Mouse (Mus musculus) heart, embryonic 12.5 days (tissue): ENCODE measurements around the gene Bmx. TPM values are rescaled to one million over a fixed set of nuclear protein-coding genes. Genes with fewer than 3 reads are reported as not detected.

Source experiments
- ATAC-seq: fragments of 200-750 bp; cut with Nextera tagmentation; 2 replicates; pipeline ENCODE4 v1.8.0; 2017; ENCODE audit warnings: moderate TSS enrichment, moderate library complexity; ENCODE audit not compliant: insufficient number of reproducible peaks, low FRiP score
- H3K27ac ChIP-seq: fragments of 300-500 bp; sonication (generic); 2 replicates; pipeline ENCODE4 v1.5.1; 2016; ENCODE audit warnings: mild to moderate bottlenecking, moderate library complexity; ENCODE audit not compliant: poor library complexity, severe bottlenecking
- H3K27me3 ChIP-seq: fragments of 300-500 bp; sonication (generic); replicated peaks from 2 replicates; pipeline ENCODE4 v1.6.1; 2016; ENCODE audit warnings: mild to moderate bottlenecking, moderate library complexity
- H3K36me3 ChIP-seq: fragments of 300-500 bp; sonication (generic); 2 replicates; pipeline ENCODE4 v1.6.1; 2016; ENCODE audit warnings: mild to moderate bottlenecking, moderate library complexity
- H3K4me1 ChIP-seq: fragments of 300-500 bp; sonication (generic); replicated peaks from 2 replicates; pipeline ENCODE4 v1.6.1; 2016; ENCODE audit warnings: mild to moderate bottlenecking
- H3K4me2 ChIP-seq: fragments of 300-500 bp; sonication (generic); 2 replicates; pipeline ENCODE4 v1.6.1; 2016; ENCODE audit warnings: mild to moderate bottlenecking, moderate library complexity
- H3K4me3 ChIP-seq: fragments of 300-500 bp; sonication (generic); 2 replicates; pipeline ENCODE4 v1.5.1; 2016; ENCODE audit warnings: mild to moderate bottlenecking
- H3K9ac ChIP-seq: fragments of 300-500 bp; sonication (generic); 2 replicates; pipeline ENCODE4 v1.6.1; 2016; ENCODE audit warnings: mild to moderate bottlenecking, moderate library complexity
- H3K9me3 ChIP-seq: fragments of 300-500 bp; sonication (generic); replicated peaks from 2 replicates; pipeline ENCODE4 v1.6.1; 2016; ENCODE audit warnings: mild to moderate bottlenecking, moderate library complexity
- WGBS: fragments of 180-500 bp; shearing (Covaris S2); methylation state at CpG from one replicate; pipeline ENCODE4 v1.1.7; 2016; 5-methylcytosine and 5-hydroxymethylcytosine counted together
- polyA plus RNA-seq: library from polyadenylated mRNA; unstranded; fragments of >200 nt; fragmentation: Nextera tagmentation; extraction: Ambion mirVana; gene quantifications from 2 replicates; pipeline ENCODE4 v1.2.1, GENCODE M21; 2016

Gene Bmx
- polyA plus RNA-seq, 1 experiment from 2014 or later, result 8.7 TPM

DNA sequence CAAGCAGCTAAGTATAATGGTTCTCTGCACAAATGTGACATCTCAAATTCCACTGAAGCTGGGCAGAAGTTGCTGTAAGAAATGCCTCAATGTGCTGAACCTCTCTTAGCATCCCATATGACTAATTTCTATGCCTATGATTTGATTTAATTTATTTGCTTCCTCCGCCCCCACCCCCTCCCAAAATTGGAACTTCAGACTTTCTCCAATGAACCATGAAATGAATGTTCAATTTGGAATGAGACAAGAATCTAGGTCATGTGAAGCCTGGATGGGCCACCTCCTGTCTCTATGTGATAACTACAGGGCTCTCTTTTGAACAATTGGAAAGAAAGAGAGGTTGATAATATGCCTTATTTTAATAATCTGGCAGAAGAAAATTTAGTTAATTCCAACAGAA lies 82.7 kb downstream of the Bmx start:
- H3K9ac ChIP-seq, result no peak overlapping the region

DNA sequence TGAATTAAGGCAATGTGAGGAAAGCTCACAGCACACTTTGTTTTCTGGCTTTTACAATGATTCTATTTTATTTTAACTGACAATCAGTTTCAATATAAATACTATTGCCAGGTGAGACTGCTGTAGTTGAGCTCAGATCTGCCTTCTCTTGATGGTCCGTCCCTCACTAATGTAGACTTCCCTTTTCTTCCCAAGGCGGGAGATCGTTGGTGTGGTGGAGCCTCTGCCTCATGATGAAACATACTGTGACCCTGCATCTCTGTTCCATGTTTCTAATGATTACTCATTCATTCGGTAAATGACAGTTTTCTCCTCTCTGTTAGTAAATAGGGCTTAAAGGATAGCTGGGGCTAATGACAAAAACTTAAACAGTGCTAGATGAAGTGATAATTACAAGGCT lies 84.1 kb downstream of the Bmx start:
- Histone ChIP-seq H3K4me3 (no peak overlapping the region), H3K27ac (no peak overlapping the region), H3K9me3 (no peaks in the 10 kb centered on the region), H3K9ac (no peak overlapping the region), H3K4me2 (no peak overlapping the region), H3K36me3 (no peaks in the 10 kb centered on the region), H3K4me1 (no peaks in the 10 kb centered on the region), H3K27me3 (no peaks in the 10 kb centered on the region)
- ATAC-seq, result no peak
- WGBS, result 76% methylated on average over 4 of the region's 4 CpGs

More for the DNA sequence above, 82.7 kb downstream of the Bmx start:
- H3K9me3 ChIP-seq, result no peaks in the 10 kb centered on the region
- WGBS, result 88% methylated on average over 1 of the region's 1 CpGs
- no peak for ATAC-seq
- H3K27ac ChIP-seq, result no peak overlapping the region
- H3K4me2 ChIP-seq, result no peak overlapping the region
- H3K27me3 ChIP-seq, result no peaks in the 10 kb centered on the region
- no peak overlapping the region for H3K4me3 ChIP-seq
- no peaks in the 10 kb centered on the region for H3K4me1 ChIP-seq
- no peaks in the 10 kb centered on the region for H3K36me3 ChIP-seq

DNA sequence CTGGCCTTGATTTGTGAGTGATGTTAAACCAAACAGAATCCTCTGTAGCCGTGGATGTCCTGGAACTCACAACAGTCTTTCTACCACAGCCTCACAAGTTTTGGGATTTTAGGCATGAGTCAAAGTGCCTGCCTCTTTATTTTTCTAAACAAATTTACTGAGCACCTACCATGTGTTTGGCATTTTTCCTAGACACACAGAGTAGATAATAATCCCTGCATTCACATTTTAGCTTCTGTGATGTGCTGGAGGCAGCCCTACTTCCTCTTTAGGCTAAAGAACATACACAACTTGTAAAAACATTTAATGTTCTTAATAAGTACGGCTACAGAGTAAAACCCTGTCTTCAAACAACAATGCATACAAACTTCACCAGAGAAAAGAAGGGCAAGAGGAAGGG lies 87.0 kb downstream of the Bmx start:
- H3K4me3 ChIP-seq, result no peak overlapping the region

DNA sequence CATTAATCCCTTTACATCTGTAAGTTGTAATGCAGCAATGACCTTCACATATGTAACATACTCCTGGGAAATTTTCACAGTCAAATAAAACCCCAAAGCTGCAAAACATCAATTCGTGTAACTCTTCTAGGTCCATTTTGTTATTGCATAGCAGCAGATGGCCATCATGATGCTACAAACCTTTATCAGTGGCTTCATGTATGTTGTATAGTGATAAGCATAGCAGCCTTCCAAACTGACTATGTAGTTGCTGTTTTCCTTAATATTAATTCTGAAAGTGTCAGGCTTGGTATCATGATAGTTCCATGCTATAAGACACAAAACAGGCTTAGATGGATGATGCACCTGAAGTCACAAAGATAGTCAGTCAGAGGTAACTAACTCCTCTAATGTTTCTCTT lies 93.3 kb downstream of the Bmx start:
- no peaks in the 10 kb centered on the region for H3K9me3 ChIP-seq
- H3K4me3 ChIP-seq, result no peak overlapping the region
- WGBS, result 60% methylated on average over 1 of the region's 1 CpGs
- no peak for ATAC-seq
- H3K4me2 ChIP-seq, result no peak overlapping the region
- no peak overlapping the region for H3K9ac ChIP-seq
- no peak overlapping the region for H3K27ac ChIP-seq
- H3K27me3 ChIP-seq, result no peaks in the 10 kb centered on the region
- H3K4me1 ChIP-seq, result no peaks in the 10 kb centered on the region
- no peaks in the 10 kb centered on the region for H3K36me3 ChIP-seq

More for the DNA sequence above, 87.0 kb downstream of the Bmx start:
- Histone ChIP-seq H3K4me1 (no peaks in the 10 kb centered on the region), H3K9ac (no peak overlapping the region), H3K9me3 (no peaks in the 10 kb centered on the region), H3K27ac (no peak overlapping the region), H3K4me2 (no peak overlapping the region), H3K36me3 (no peaks in the 10 kb centered on the region), H3K27me3 (no peaks in the 10 kb centered on the region)
- 67% methylated on average over 2 of the region's 2 CpGs for WGBS
- ATAC-seq, result no peak

DNA sequence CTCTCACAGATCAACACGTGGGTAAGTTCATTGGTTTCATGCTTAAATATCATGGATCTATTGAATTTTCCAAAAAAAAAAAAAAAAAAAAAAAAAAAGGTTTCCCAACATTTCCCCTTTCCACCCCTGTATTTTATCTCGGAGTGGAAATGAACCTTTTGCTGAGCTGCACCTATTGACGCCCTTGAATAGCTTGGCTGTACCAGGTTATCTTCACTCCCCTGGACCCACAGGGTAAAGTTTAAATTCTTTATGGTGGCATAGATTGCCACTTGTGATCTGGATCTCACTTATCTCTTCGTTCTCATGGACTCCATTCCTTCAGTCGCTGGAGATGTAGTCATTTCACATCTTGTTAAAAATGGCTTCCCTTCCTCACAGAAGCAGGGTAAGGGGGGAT lies 103.4 kb downstream of the Bmx start:
- ATAC-seq, result no peak
- Histone ChIP-seq H3K4me3 (no peak overlapping the region), H3K9ac (no peak overlapping the region), H3K27ac (no peak overlapping the region), H3K9me3 (0 out of 2 replicates have a peak, but pooled peaks cover 6% of the 10 kb centered on the region), H3K36me3 (no peaks in the 10 kb centered on the region), H3K27me3 (no peaks in the 10 kb centered on the region), H3K4me1 (no peaks in the 10 kb centered on the region), H3K4me2 (no peak overlapping the region)
- 64% methylated on average over 5 of the region's 5 CpGs for WGBS

DNA sequence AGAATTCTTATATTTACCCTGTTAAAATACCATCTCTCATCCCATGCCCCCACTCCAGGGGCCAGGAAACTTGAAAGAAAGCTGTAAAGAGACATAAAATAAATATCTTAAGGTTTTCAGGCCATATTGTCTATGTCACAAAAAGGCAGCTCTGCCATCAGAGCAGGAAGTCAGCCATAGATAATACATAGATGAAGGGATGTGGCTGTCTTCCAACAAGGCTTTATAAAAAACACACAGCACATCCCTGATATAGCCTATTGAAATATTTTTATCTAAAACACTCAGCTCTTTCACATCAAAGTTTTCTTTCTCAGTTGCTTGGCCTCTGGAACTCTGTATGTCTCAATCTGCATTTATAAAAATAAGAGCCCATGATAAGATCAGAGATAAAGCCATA lies 104.4 kb downstream of the Bmx start:
- Histone ChIP-seq H3K9me3 (0 out of 2 replicates have a peak, but pooled peaks cover 6% of the 10 kb centered on the region), H3K27me3 (no peaks in the 10 kb centered on the region), H3K27ac (no peak overlapping the region), H3K4me1 (no peaks in the 10 kb centered on the region), H3K4me3 (no peak overlapping the region), H3K36me3 (no peaks in the 10 kb centered on the region), H3K9ac (no peak overlapping the region), H3K4me2 (no peak overlapping the region)
- ATAC-seq, result no peak

DNA sequence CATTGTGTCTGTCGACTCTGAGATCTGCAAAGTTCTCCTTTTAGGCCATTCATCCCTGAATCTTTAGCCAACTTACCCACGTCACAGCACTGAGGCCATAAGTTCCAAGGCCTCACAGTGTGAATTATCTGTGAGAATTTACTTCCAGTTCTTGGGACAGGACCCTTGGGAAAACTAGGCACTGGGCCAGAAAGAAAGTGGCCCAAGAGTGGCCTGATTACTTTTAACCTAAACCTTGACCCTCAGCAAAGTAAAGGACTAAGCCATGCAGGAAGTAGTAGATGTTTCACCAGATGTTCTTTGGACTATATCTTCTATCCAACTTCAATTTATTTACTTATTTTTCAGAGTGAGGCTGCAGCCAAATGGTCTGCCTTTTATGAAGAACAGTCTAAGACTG lies 105.3 kb downstream of the Bmx start:
- Histone ChIP-seq H3K9me3 (0 out of 2 replicates have a peak, but pooled peaks cover 6% of the 10 kb centered on the region), H3K9ac (no peak overlapping the region), H3K4me1 (no peaks in the 10 kb centered on the region), H3K4me3 (no peak overlapping the region), H3K4me2 (no peak overlapping the region), H3K27me3 (no peaks in the 10 kb centered on the region), H3K27ac (no peak overlapping the region), H3K36me3 (no peaks in the 10 kb centered on the region)
- no peak for ATAC-seq
- WGBS, result 59% methylated on average over 2 of the region's 2 CpGs

DNA sequence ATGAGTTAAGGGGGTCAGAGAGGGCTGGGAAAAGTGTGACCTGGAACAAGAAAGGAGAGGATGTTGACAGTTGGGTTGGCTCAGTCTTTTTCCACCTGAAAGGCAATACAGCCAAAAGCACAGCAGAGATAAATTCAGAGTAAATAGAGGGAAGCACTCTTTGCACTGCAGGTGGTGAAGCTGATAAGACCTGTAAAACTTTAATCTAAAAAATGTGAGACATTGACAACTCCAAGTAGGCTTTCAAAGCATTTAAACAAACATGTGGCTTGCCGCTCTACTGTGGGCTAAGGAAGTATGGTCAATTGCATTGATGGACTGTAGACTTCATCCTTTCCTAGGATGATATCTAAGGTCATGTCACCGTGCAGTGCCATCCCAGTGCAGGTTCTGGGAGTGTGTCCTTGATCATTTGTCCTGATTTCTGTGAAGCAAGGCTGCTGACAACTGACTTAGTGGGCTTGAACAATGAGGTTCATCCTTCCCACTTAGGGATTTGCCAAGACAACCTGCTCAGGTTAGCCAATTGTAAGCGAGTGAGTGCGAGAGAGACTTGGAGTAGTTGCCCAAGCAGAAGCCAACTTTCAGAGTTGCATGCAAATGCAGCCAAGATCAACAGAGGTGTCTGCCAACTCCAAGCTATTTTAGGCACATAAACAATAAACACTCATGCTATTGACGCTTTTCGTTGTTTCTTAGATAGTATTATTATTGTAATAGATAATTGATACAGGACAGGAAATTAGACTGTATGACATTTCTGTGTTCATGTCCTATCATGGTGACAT lies 112.3 kb downstream of the Bmx start:
- 57% methylated on average over 6 of the region's 6 CpGs for WGBS
- H3K27me3 ChIP-seq, result no peaks in the 10 kb centered on the region
- peak; percentile 39; the same call in 1 of the 2 replicates for ATAC-seq

More for the DNA sequence above, 112.3 kb downstream of the Bmx start:
- H3K4me3 ChIP-seq, result no peak overlapping the region
- H3K27ac ChIP-seq, result no peak overlapping the region
- no peak overlapping the region for H3K9ac ChIP-seq
- no peak overlapping the region for H3K4me2 ChIP-seq
- no peaks in the 10 kb centered on the region for H3K36me3 ChIP-seq
- H3K9me3 ChIP-seq, result no peaks in the 10 kb centered on the region
- no peaks in the 10 kb centered on the region for H3K4me1 ChIP-seq

Other genes starting within 250 kb of the Bmx start
- 0.19 and 0.26 TPM in 2 replicates for gene Car5b, start 230.2 kb downstream of the Bmx start, polyA plus RNA-seq
- 24.2 and 26.2 TPM in 2 replicates for gene Siah1b, start 181.7 kb downstream of the Bmx start, polyA plus RNA-seq
- not detected in 2 replicates for gene Cltrn, start 169.4 kb downstream of the Bmx start, polyA plus RNA-seq
- 0.17 and 0.18 TPM in 2 replicates for gene Ace2, start 118.9 kb downstream of the Bmx start, polyA plus RNA-seq
- gene Pir, start 11.2 kb upstream of the Bmx start, polyA plus RNA-seq, result 9.2 and 9.9 TPM in 2 replicates
- 2.2 and 3.5 TPM in 2 replicates for gene Vegfd, start 115.2 kb upstream of the Bmx start, polyA plus RNA-seq
- 11.9 TPM in 2 replicates for gene Piga, start 161.6 kb upstream of the Bmx start, polyA plus RNA-seq
- gene Asb11, start 178.8 kb upstream of the Bmx start, polyA plus RNA-seq, result 7.1 and 7.7 TPM in 2 replicates
- not detected in 2 replicates for gene Asb9, start 248.1 kb upstream of the Bmx start, polyA plus RNA-seq